Mouse (Mus musculus) layer of hippocampus, adult 9-10 months (tissue): ENCODE data around the gene Abhd2.

Experiments used
- DNase-seq: peaks from one replicate; pipeline ENCODE4 v3.0.0; 2022; ENCODE audit warnings: low spot score

The Abhd2 gene

GRCm38 (mm10) chr7:79376516-79377275 lies 103.7 kb downstream of the Abhd2 start:
- no peak for DNase-seq

DNA sequence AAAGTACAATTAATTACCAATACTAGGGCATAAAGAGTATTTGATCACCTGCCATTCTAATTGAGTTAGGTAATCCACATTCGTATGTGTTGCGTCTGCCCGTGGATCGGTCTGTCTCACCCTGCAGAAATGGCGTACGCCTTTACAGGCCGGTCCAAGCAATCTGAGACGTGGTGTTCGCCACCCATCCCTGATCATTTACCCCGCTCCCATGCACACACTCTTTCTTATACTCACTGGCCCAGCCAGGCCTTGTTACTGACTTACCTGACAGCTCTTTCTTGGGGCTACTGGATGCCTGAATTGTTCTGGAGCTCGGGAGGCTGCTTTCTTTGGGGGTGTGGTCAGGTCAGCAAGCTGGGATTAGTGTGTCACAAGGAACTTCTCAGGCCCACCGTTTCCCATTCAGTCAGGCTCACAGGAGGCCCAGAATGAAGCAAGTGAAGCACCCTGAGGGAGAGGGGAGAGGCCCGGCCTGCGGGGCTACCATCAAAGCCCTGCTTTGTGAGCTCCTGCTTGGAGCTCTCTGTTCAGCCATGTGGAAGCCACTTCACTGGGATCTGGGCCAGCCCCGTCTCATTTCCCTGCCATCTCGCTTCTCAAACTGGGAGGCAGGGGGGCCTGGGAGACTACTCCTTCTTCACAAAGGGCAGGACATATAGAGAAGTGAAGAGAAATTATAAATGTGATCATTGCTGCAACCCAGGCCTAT lies 113.6 kb downstream of the Abhd2 start, which contains the start of gene Rlbp1:
Gene Rlbp1, minus strand, starts transcription at position 627 of the 712 bp plus-strand sequence.
- no peak for DNase-seq

- no peak for DNase-seq
Observed at GRCm38 (mm10) chr7:79387140-79387539, 114.1 kb downstream of the Abhd2 start.

DNA sequence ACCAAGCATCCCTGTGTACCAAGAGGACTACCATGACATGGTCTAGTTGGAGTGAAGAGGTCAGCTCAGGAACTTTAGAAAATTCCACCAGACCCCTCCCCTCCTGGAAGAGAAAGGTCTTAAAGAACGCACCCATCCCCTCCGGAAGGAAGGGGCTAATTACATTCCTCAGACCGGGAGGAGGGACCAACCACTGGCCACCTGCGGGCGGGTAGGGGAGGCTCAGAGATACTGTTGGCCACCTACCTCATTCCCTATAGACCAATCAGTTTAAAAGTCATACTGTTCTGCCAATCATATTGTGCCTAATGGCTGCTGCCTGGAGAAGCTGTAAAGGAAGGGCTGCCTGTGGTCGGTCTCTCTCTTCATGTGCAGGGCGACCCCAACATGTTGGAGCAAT lies 115.0 kb downstream of the Abhd2 start:
- DNase-seq, result no peak

DNA sequence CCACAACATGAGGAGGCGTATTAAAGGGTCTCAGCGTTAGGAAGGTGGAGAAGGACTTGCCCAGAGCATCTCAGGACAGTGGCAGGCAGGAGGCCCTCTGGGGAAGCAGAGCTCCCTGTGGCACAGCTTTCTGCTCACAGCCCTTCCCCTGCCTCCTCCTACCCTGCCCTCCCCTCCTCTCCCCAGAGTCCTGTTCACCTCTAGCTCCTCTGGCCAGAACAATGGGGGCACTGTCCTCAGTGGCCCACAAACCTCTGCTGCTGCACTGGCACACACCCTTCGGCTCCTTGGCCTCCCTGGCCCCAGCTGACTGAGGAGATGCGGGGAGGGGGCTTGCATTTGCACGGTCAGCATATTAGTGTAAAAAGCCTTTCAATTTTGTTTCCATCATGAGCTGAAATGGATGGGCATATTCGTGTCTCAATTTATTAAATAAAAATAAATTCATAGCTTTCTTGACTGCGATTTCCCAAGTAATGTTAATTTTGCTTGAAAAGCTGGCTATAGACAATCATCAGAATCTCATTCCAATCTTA lies 115.7 kb downstream of the Abhd2 start:
- no peak for DNase-seq

DNA sequence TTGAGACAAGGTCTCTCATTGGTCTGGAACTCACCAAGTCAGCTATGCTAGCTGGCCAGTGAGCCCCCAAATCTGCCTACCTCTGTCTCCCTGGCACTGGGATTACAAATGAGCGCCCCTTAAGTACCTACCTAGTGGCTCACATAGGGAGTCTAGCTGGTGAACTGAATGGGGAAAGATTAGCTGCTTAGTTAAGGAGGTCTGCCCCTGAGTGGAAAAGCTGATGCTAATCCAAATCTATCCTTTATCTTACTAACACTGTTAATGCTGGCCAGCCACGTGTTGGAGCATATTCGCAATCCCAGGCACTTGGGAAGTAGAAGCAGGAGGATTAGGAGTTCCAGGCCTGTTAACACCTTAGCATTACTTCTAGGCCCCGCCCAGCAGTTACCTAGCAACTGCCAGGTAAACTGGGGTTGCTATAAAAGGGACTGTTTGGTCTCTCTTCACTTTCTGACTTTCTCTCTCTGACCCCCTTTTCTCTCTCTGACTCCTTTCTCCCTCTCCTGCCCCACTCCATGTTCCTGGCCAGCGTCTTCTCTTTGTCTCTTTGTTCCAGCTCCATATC lies 117.2 kb downstream of the Abhd2 start:
- DNase-seq, result no peak

- DNase-seq, result no peak
Observed at GRCm38 (mm10) chr7:79391471-79391870, 118.5 kb downstream of the Abhd2 start.

DNA sequence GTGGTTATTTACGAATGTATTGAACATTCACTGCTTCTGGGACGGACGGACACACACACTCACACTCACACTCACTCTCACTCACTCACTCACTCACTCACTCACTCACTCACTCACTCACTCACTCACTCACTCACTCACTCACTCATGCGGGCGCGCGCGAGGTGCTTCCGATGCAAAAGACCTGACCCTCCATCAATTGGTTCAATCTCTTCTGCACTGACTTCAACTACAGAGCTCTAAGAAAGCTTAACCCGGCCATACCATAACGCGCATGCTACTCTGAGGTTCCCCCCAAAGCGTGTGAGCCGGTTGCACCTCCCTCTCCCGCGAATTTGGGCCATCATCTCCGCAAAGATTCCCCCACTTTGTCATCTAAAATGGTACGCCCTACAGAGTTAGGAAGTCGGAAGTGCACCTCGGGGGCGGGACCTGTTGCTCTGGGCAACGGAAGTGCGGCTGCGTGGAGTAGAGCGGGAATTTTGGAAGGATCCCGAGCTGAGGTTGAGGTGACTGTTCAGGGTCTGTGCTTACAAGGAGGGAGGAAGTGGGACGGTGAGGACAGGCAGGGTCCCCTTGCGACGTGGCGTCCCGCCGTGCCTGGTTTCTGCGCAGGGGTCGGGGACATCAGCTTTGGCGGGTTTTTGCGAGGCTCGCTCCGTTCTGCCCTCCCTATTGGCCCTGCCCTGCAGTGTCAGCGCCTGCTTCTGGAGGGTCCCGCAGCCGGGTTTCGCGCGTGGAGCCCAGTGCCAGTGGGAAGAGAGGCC lies 119.1 kb downstream of the Abhd2 start, which contains the start of gene Fanci:
Gene Fanci, plus strand, starts transcription at position 47 of the 767 bp plus-strand sequence.
- peak; percentile 91 for DNase-seq

DNA sequence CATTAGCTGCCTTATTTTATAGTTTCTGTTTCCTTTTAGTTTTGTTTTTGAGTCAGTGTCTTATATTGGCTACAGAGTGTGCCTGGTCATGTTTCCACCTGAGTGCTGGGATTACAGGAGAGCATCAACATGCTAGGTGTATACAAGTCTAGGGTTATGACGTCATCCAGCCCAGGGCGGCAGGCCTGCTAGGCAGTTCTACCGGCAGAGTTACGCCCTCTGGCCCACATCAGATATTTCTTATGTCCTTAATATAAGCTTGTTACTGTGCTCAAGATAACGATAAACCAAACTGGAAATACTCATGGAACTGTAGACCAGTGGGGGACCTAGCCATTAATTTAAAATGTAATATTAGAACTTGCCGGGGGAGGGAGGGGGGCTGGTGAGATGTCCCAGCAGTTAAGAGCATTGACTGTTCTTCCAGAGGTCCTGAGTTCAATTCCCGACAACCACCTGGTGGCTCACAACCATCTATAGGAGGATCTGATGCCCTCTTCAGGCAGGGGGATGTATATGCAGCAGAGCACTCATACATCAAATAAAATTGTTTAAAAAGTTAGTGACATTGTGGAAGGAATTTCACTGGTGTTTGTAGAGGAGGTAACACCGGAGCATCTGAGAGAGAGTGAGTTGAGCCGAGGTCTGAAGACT lies 120.0 kb downstream of the Abhd2 start:
- DNase-seq, result no peak

GRCm38 (mm10) chr7:79393924-79394323 lies 120.9 kb downstream of the Abhd2 start:
- DNase-seq, result no peak

GRCm38 (mm10) chr7:79394666-79395065 lies 121.7 kb downstream of the Abhd2 start:
- DNase-seq, result no peak

- DNase-seq, result no peak
Observed at GRCm38 (mm10) chr7:79395186-79395585, 122.2 kb downstream of the Abhd2 start.

DNA sequence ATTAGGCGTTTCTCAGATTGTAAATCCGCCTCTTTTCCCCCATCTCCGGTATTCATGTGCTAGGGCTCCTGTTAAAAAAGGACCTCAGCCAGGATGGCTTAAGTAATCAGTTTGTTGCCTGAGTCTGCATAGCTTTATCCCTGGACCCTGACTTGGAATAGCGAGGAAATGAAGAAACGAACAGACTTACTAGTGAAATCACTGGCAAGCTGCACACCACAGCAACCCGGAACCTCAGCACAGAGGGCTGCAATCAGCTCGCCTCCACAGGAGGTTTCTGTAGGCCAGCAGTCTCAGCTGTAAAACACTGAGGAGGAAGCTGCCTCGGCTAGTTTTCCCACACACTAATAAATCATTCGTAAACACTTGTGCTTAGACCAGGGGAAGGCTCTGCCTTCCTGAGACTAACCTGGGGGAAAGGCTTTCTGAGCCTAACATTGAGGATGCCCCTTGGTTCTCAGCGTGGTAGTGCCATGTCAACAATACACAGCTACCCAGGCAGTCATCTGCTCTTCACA lies 124.5 kb downstream of the Abhd2 start:
- DNase-seq, result no peak

DNA sequence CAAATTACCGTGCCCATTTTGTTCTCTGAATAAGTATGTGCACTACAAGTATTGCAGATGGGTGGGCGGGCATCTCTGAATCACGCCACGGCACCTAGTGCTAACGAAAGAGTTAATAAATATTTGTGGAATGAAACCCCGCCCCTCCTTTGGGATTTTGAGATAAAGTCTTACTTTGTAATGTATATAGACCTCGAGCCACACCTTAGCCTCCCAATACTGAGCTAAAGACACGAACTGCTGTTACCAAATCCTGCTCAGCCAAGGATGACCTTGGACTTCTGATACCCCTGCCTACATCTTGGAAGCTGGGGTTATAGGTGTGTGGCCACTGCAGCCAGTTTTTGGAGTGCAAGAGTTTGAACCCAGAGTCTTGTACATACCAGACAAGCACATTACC lies 125.4 kb downstream of the Abhd2 start:
- no peak for DNase-seq

DNA sequence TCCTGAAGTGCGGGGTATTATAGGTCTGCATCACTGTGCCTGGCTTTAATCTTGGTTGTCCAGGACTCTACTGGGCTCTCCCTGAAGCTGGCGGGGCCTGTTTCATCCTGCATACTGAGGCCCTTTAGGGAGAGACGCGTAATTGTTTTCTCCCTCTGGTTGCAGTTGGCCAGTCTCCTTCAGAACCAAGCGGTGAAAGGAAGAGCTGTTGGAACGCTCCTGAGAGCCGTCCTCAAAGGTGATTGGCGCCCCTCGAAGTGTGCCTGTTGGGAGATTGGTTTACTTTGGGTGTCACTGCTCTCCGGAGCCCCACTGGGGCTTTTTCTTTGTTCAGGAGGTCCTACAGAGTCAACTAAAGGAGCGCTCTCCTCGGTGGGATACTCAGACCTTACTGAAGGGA lies 126.0 kb downstream of the Abhd2 start:
- no peak for DNase-seq

GRCm38 (mm10) chr7:79400296-79400695 lies 127.3 kb downstream of the Abhd2 start:
- no peak for DNase-seq

DNA sequence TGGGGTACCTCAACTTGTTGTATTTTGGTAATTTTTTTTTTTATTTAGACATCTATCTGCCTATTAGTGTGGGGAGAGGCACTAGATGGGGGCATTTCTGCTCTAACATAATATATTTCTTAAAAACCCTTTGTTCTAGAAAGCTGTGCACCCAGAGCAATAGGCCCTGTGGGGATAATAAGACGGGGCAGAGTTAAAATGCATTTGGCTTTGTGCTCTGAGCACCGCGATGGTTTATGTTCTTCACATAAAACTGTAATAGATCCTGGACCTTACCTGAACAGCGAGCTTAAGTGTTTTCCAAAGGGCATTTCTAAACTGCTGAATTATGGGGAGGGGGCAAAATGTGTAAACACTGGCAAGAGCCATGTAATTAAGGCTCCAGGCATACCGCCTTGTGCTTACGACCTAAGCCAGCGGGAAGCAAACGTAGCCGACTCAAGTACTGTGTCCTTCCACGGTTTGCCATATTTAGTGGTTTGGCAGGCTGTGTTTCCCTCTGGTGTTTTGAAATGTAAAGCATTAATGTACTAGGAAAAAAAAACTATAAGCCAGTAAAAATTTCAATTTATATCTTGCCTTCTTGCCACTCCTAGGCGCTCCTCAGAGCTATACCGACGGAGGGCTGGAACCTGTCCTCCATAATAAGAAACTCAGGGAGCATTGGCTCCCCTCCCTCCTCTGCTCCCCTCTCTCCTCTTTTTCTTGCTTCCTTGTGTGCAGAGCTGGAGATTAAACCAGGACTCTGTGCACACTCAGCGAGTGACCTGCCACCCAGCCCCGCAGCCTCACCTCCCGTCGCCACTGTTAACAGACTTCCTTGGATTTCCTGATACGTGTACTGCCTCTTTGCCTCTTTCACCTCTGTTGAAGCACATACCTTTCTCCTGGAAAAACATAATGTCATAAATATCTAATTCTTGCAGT lies 141.7 kb downstream of the Abhd2 start:
- no peak for DNase-seq
